Mouse (Mus musculus): ENCODE data around the gene Ank3.

- TF ChIP-seq CTCF (IDR thresholded peaks at IDR 0.05; ENCODE audit: extremely low read depth, insufficient read length, insufficient replicate concordance, low read depth, low read length): no peak
- TF ChIP-seq POLR2A (IDR thresholded peaks at IDR 0.05; ENCODE audit: low read depth, low read length): no peak
Observed at GRCm38 (mm10) chr10:69895606-69896005, 497.0 kb downstream of the Ank3 start.
